In genomic region chr6:56652121-56652592, GRCm38 (mm10) we compare ENCODE assay signal across 8 mouse cellular contexts. TPM values are rescaled to one million over a fixed set of nuclear protein-coding genes. Genes with fewer than 3 reads are reported as not detected.
A peak's percentile ranks its signal among the peaks of the same experiment; 100 is the strongest.
DNase-seq lines count a peak whose midpoint lies in the region; ATAC-seq and TF ChIP-seq lines count a peak whose summit lies in the region.

No protein-coding gene starts in this region.

- TF ChIP-seq CTCF in kidney, postnatal 0 days (IDR thresholded peaks at IDR 0.05; ENCODE audit: low read depth), result peak; percentile 40; the same call in 1 of the 2 replicates

- no peak overlapping the region for H3K27ac ChIP-seq in kidney, embryonic 14.5 days (ENCODE audit: low read depth, low read length)
- no peak overlapping the region for H3K27ac ChIP-seq in forebrain, embryonic 12.5 days
- H3K27ac ChIP-seq in kidney, postnatal 0 days, result no peak overlapping the region
- H3K27ac ChIP-seq in midbrain, embryonic 14.5 days (replicated peaks; ENCODE audit: low read depth, low read length), result no peak overlapping the region

- DNase-seq in kidney, adult 8-10 months, result no peak
- DNase-seq in cerebellum, adult 8-10 months, result peak; percentile 1
- DNase-seq in kidney, postnatal 0 days (ENCODE audit: low spot score), result peak; percentile 24
- peak; percentile 61 for DNase-seq in midbrain, embryonic 14.5 days
- DNase-seq in testis, postnatal 14 days (ENCODE audit: low spot score), result peak; percentile 14
- DNase-seq in layer of hippocampus, adult 18-20 months (ENCODE audit: low spot score in 2 of 2), result no peak

- peak overlapping the region; percentile 7; the same call in 1 of the 2 replicates for H3K9ac ChIP-seq in kidney, embryonic 14.5 days (ENCODE audit: low read depth, low read length)
- H3K9ac ChIP-seq in forebrain, embryonic 12.5 days, result peak overlapping the region; percentile 49
- H3K9ac ChIP-seq in kidney, postnatal 0 days (ENCODE audit: low read depth, low read length), result peak overlapping the region; percentile 40; the same call in 1 of the 2 replicates
- peak overlapping the region; percentile 49 for H3K9ac ChIP-seq in midbrain, embryonic 14.5 days (replicated peaks; ENCODE audit: low read length)

- no peaks in the 10 kb centered on the region for H3K9me3 ChIP-seq in kidney, embryonic 14.5 days (ENCODE audit: control insufficient read depth, low read length)
- H3K9me3 ChIP-seq in forebrain, embryonic 12.5 days, result no peaks in the 10 kb centered on the region
- no peaks in the 10 kb centered on the region for H3K9me3 ChIP-seq in kidney, postnatal 0 days (replicated peaks; ENCODE audit: low read length)
- no peaks in the 10 kb centered on the region for H3K9me3 ChIP-seq in midbrain, embryonic 14.5 days (ENCODE audit: control insufficient read depth, low read length)

- no peaks in the 10 kb centered on the region for H3K4me1 ChIP-seq in kidney, embryonic 14.5 days (ENCODE audit: control insufficient read depth, insufficient read depth, low read length)
- peaks cover 7% of the 10 kb centered on the region; the same call in 1 of the 2 replicates for H3K4me1 ChIP-seq in forebrain, embryonic 12.5 days
- 0 out of 2 replicates have a peak, but pooled peaks cover 6% of the 10 kb centered on the region for H3K4me1 ChIP-seq in kidney, postnatal 0 days (replicated peaks; ENCODE audit: insufficient read depth, low read length)
- H3K4me1 ChIP-seq in midbrain, embryonic 14.5 days (ENCODE audit: control insufficient read depth, insufficient read depth, low read length), result 0 out of 2 replicates have a peak, but pooled peaks cover 4% of the 10 kb centered on the region

- peaks cover 15% of the 10 kb centered on the region; the same call in 1 of the 2 replicates for H3K27me3 ChIP-seq in kidney, embryonic 14.5 days (ENCODE audit: control insufficient read depth, insufficient read depth, low read length)
- peaks cover 28% of the 10 kb centered on the region for H3K27me3 ChIP-seq in forebrain, embryonic 12.5 days
- 0 out of 2 replicates have a peak, but pooled peaks cover 6% of the 10 kb centered on the region for H3K27me3 ChIP-seq in kidney, postnatal 0 days (ENCODE audit: insufficient read depth, low read length)
- peaks cover 5% of the 10 kb centered on the region for H3K27me3 ChIP-seq in midbrain, embryonic 14.5 days (ENCODE audit: control insufficient read depth, insufficient read depth, low read length)

- peak overlapping the region; percentile 58 for H3K4me2 ChIP-seq in kidney, embryonic 14.5 days (replicated peaks; ENCODE audit: low read depth, low read length)
- H3K4me2 ChIP-seq in forebrain, embryonic 12.5 days, result peak overlapping the region; percentile 73
- H3K4me2 ChIP-seq in kidney, postnatal 0 days (ENCODE audit: low read length), result peak overlapping the region; percentile 88
- peak overlapping the region; percentile 79 for H3K4me2 ChIP-seq in midbrain, embryonic 14.5 days (ENCODE audit: low read length)

- WGBS in kidney, embryonic 14.5 days, result 0% methylated on average over 35 of the region's 36 CpGs
- under 1% methylated on average over 36 of the region's 36 CpGs for WGBS in forebrain, embryonic 12.5 days
- WGBS in kidney, postnatal 0 days, result under 1% methylated on average over 36 of the region's 36 CpGs
- 1% methylated on average over 36 of the region's 36 CpGs for WGBS in midbrain, embryonic 14.5 days

- ATAC-seq in kidney, embryonic 14.5 days (ENCODE audit: low FRiP score, low TSS enrichment), result peak; percentile 68
- ATAC-seq in forebrain, embryonic 12.5 days (ENCODE audit: low FRiP score), result peak; percentile 46; the same call in 1 of the 2 replicates
- ATAC-seq in kidney, postnatal 0 days (replicated peaks; ENCODE audit: low FRiP score, low read depth), result peak; percentile 74
- ATAC-seq in midbrain, embryonic 14.5 days (ENCODE audit: low FRiP score, low TSS enrichment), result peak; percentile 55; the same call in 1 of the 2 replicates

- no peaks in the 10 kb centered on the region for H3K36me3 ChIP-seq in kidney, embryonic 14.5 days (ENCODE audit: control insufficient read depth, insufficient read depth, low read length)
- H3K36me3 ChIP-seq in forebrain, embryonic 12.5 days (replicated peaks), result no peaks in the 10 kb centered on the region
- H3K36me3 ChIP-seq in kidney, postnatal 0 days (ENCODE audit: insufficient read depth, low read length), result no peaks in the 10 kb centered on the region
- H3K36me3 ChIP-seq in midbrain, embryonic 14.5 days (ENCODE audit: control insufficient read depth, insufficient read depth, low read length), result no peaks in the 10 kb centered on the region

- H3K4me3 ChIP-seq in kidney, embryonic 14.5 days (ENCODE audit: low read length), result peak overlapping the region; percentile 33
- H3K4me3 ChIP-seq in forebrain, embryonic 12.5 days (replicated peaks), result peak overlapping the region; percentile 44
- H3K4me3 ChIP-seq in kidney, postnatal 0 days (replicated peaks; ENCODE audit: low read depth, low read length), result peak overlapping the region; percentile 35
- H3K4me3 ChIP-seq in midbrain, embryonic 14.5 days (replicated peaks; ENCODE audit: low read depth, low read length), result peak overlapping the region; percentile 40

RNA-seq across cellular contexts. Expression of gene Lsm5, which starts 52.4 kb away (rescaled TPM):
- polyA plus RNA-seq in kidney, embryonic 14.5 days (2014; fragmentation: Nextera tagmentation; extraction: Ambion mirVana), result 174 and 261 TPM in 2 replicates
- 221 and 228 TPM in 2 replicates for polyA plus RNA-seq in forebrain, embryonic 12.5 days (2016; fragmentation: Nextera tagmentation; extraction: Ambion mirVana)
- 147 and 170 TPM in 2 replicates for polyA plus RNA-seq in kidney, postnatal 0 days (2015; fragmentation: Nextera tagmentation; extraction: Ambion mirVana)
- 103 and 104 TPM in 2 replicates for polyA plus RNA-seq in midbrain, embryonic 14.5 days (2014; fragmentation: Nextera tagmentation; extraction: Ambion mirVana)
- 10 to 100 TPM; 14.2 to 20.1 TPM for total RNA-seq in layer of hippocampus, adult 18-20 months (2021)

Comparison
In these comparisons a context has a peak if more than half of its experiments do, and no peak if none do; other contexts are left out.
1. DNase-seq: peak in cerebellum, adult 8-10 months (single experiment), kidney, postnatal 0 days (single experiment), midbrain, embryonic 14.5 days (single experiment) and testis, postnatal 14 days (single experiment); none in kidney, adult 8-10 months (0 of 2) and layer of hippocampus, adult 18-20 months (0 of 2).
2. Peak in every context shown above with its lines, with median percentiles within 50 percentile points of each other: ATAC-seq, H3K4me2 ChIP-seq, H3K4me3 ChIP-seq and H3K9ac ChIP-seq.